Mouse (Mus musculus) MEL (cell line): ENCODE measurements around the gene Stk10. TPM values are rescaled to one million over a fixed set of nuclear protein-coding genes. Genes with fewer than 3 reads are reported as not detected.
A peak's percentile ranks its signal among the peaks of the same experiment; 100 is the strongest.

Experiments
- DNase-seq: peaks from one replicate; pipeline ENCODE4 v3.0.0; 2011; ENCODE audit warnings: low read depth, low spot score
- H3K27ac ChIP-seq: 2 replicates; pipeline ENCODE4 v1.5.1; 2012; ENCODE audit warnings: low read depth, mild to moderate bottlenecking, control low read depth, low read length, moderate library complexity; ENCODE audit not compliant: control insufficient read depth
- H3K27me3 ChIP-seq, 2 experiments: fragments of 150-350 bp in 1 of 2; sonication (generic) in 1 of 2; 2 replicates each; pipeline ENCODE4 v1.6.1; 2012; ENCODE audit warnings: low read length in 2 of 2, mild to moderate bottlenecking in 2 of 2, improper control_type of control experiment in 1 of 2, moderate library complexity in 1 of 2; ENCODE audit not compliant: insufficient read depth in 2 of 2, control insufficient read depth in 1 of 2
- H3K36me3 ChIP-seq, 2 experiments: 2 replicates each; pipeline ENCODE4 v1.6.1; 2012 to 2014; ENCODE audit warnings: low read length in 2 of 2, improper control_type of control experiment in 1 of 2, inconsistent platforms in 1 of 2, mild to moderate bottlenecking in 1 of 2; ENCODE audit not compliant: insufficient read depth in 2 of 2, control insufficient read depth in 1 of 2
- H3K4me1 ChIP-seq, 2 experiments: fragments of 150-350 bp in 1 of 2; sonication (generic) in 1 of 2; 2 replicates each; pipeline ENCODE4 v1.6.1; 2012; ENCODE audit warnings: low read length in 2 of 2, improper control_type of control experiment in 1 of 2, mild to moderate bottlenecking in 1 of 2; ENCODE audit not compliant: insufficient read depth in 2 of 2, control insufficient read depth in 1 of 2
- H3K4me3 ChIP-seq, 2 experiments: fragments of 150-350 bp in 1 of 2; sonication (generic) in 1 of 2; 2 replicates each; pipeline ENCODE4 v1.5.1; 2012; ENCODE audit warnings: low read depth in 2 of 2, low read length in 2 of 2, mild to moderate bottlenecking in 2 of 2, moderate library complexity in 2 of 2, control low read depth in 1 of 2, improper control_type of control experiment in 1 of 2; ENCODE audit not compliant: control insufficient read depth in 1 of 2, insufficient read depth in 1 of 2
- H3K79me2 ChIP-seq: 2 replicates; pipeline ENCODE4 v1.6.1; 2012; ENCODE audit warnings: mild to moderate bottlenecking, low read length, moderate library complexity; ENCODE audit not compliant: control insufficient read depth, poor library complexity, insufficient read depth
- H3K9ac ChIP-seq: 2 replicates; pipeline ENCODE4 v1.6.1; 2012; ENCODE audit warnings: low read depth, mild to moderate bottlenecking, control low read depth, low read length, moderate library complexity; ENCODE audit not compliant: control insufficient read depth, poor library complexity, severe bottlenecking
- H3K9me3 ChIP-seq: fragments of 150-350 bp; sonication (generic); replicated peaks from 2 replicates; pipeline ENCODE4 v1.6.1; 2012; ENCODE audit warnings: mild to moderate bottlenecking, low read length, improper control_type of control experiment, moderate library complexity; ENCODE audit not compliant: insufficient read depth
- CHD2 ChIP-seq: IDR thresholded peaks from 2 replicates; pipeline ENCODE4 v1.6.1; 2011; ENCODE audit warnings: low read length, improper control_type of control experiment
- E2F4 ChIP-seq: IDR thresholded peaks from 2 replicates; pipeline ENCODE4 v1.6.1; 2011; ENCODE audit warnings: low read depth, low read length, improper control_type of control experiment, borderline replicate concordance
- EP300 ChIP-seq, 2 experiments: IDR thresholded peaks; 2 replicates each; pipeline ENCODE4 v1.6.1; 2011; ENCODE audit warnings: improper control_type of control experiment in 2 of 2, low read length in 2 of 2, low read depth in 1 of 2, mild to moderate bottlenecking in 1 of 2
- ETS1 ChIP-seq: IDR thresholded peaks from 2 replicates; pipeline ENCODE4 v1.6.1; 2012; ENCODE audit warnings: low read depth, mild to moderate bottlenecking, inconsistent platforms, low read length, improper control_type of control experiment, moderate library complexity
- GABPA ChIP-seq: IDR thresholded peaks from 2 replicates; pipeline ENCODE4 v1.6.1; 2012; ENCODE audit warnings: low read depth, mild to moderate bottlenecking, inconsistent platforms, low read length, improper control_type of control experiment, moderate library complexity
- GATA1 ChIP-seq: IDR thresholded peaks from 2 replicates; pipeline ENCODE4 v1.6.1; 2011; ENCODE audit warnings: low read depth, low read length, improper control_type of control experiment
- HCFC1 ChIP-seq: IDR thresholded peaks from 2 replicates; pipeline ENCODE4 v1.6.1; 2012; ENCODE audit warnings: low read depth, mild to moderate bottlenecking, inconsistent platforms, low read length, improper control_type of control experiment, moderate library complexity
- MAFK ChIP-seq: IDR thresholded peaks from 2 replicates; pipeline ENCODE4 v1.6.1; 2011; ENCODE audit warnings: low read depth, mild to moderate bottlenecking, low read length, improper control_type of control experiment, borderline replicate concordance
- MAX ChIP-seq: IDR thresholded peaks from 2 replicates; pipeline ENCODE4 v1.6.1; 2011; ENCODE audit warnings: low read length, improper control_type of control experiment
- MXI1 ChIP-seq: IDR thresholded peaks from 2 replicates; pipeline ENCODE4 v1.6.1; 2011; ENCODE audit warnings: mild to moderate bottlenecking, low read depth, low read length, improper control_type of control experiment
- MYB ChIP-seq: IDR thresholded peaks from 2 replicates; pipeline ENCODE4 v1.6.1; 2011; ENCODE audit warnings: mild to moderate bottlenecking, low read depth, low read length, improper control_type of control experiment
- MYC ChIP-seq: IDR thresholded peaks from 2 replicates; pipeline ENCODE4 v1.6.1; 2011; ENCODE audit warnings: low read depth, mild to moderate bottlenecking, low read length, improper control_type of control experiment, moderate library complexity
- POLR2A ChIP-seq, 2 experiments: IDR thresholded peaks; 2 replicates each; pipeline ENCODE4 v1.6.1; 2011 to 2012; ENCODE audit warnings: low read length in 2 of 2, mild to moderate bottlenecking in 2 of 2, control low read depth in 1 of 2, improper control_type of control experiment in 1 of 2, low read depth in 1 of 2, moderate library complexity in 1 of 2; ENCODE audit not compliant: control insufficient read depth in 1 of 2, insufficient read depth in 1 of 2, poor library complexity in 1 of 2
- RCOR1 ChIP-seq: IDR thresholded peaks from 2 replicates; pipeline ENCODE4 v1.6.1; 2012; ENCODE audit warnings: low read depth, mild to moderate bottlenecking, inconsistent platforms, low read length, improper control_type of control experiment
- SIN3A ChIP-seq: IDR thresholded peaks from 2 replicates; pipeline ENCODE4 v1.6.1; 2012; ENCODE audit warnings: low read length, improper control_type of control experiment, inconsistent platforms
- SMC3 ChIP-seq: IDR thresholded peaks from 2 replicates; pipeline ENCODE4 v1.6.1; 2011; ENCODE audit warnings: low read depth, low read length, improper control_type of control experiment
- TAL1 ChIP-seq: IDR thresholded peaks from 2 replicates; pipeline ENCODE4 v1.6.1; 2012; ENCODE audit warnings: mild to moderate bottlenecking, inconsistent platforms, low read length, moderate library complexity, mixed read lengths
- TCF12 ChIP-seq: IDR thresholded peaks from 2 replicates; pipeline ENCODE4 v1.6.1; 2014; ENCODE audit warnings: low read depth, mild to moderate bottlenecking, inconsistent platforms, low read length, improper control_type of control experiment, moderate library complexity
- polyA plus RNA-seq, 2 experiments: library from polyadenylated mRNA; stranded (reverse) in 1 of 2; unstranded in 1 of 2; fragments of >175 nt in 1 of 2; fragments of >200 nt in 1 of 2; gene quantifications; 2 replicates each; pipeline versions ENCODE4 v1.2.1 to v1.2.4; 2012; ENCODE audit warnings: low replicate concordance in 2 of 2, low read depth in 1 of 2; ENCODE audit not compliant: insufficient read length in 2 of 2, insufficient read depth in 1 of 2, missing spikeins in 1 of 2
- total RNA-seq: library from RNA; depleted of rRNA; stranded (reverse); fragments of 300-350 nt; gene quantifications from 2 replicates; pipeline ENCODE4 v1.2.3, GENCODE M21; 2012

Gene Stk10
- total and polyA plus RNA-seq, 3 experiments: 10.8 to 14.4 TPM; not detected in 1

DNA sequence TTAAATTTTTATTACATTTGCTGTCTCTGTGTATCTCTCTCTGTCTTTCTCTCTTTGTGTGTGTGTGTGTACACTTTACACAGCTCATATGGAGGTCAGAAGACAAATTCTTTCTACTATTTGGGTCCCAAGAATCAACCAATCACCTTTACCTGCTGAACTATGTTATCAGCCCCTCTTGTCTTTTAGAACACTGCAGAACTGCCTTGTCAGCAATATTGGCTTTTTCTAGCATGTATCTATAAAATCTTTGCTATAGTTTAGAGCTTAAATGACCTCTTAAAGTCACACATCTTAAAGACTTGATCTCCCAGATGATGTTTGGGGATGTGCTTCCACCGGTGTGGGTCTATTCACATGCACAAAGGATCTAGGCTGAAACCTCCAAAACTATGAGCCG, 42.0 kb upstream of the Stk10 start:
- no peak overlapping the region for H3K9ac ChIP-seq
- H3K27ac ChIP-seq: no peak overlapping the region
- TF ChIP-seq MAFK (peak; percentile 94), CHD2 (no peak)
- TF ChIP-seq, all 39 proteins: peak for 1
- no peaks in the 10 kb centered on the region for H3K27me3 ChIP-seq
- H3K4me3 ChIP-seq: no peak overlapping the region
- H3K4me1 ChIP-seq: peaks cover 25 to 32% of the 10 kb centered on the region in 2 experiments
- peaks cover 2% of the 10 kb centered on the region for H3K79me2 ChIP-seq
- peaks cover 0 to 56% of the 10 kb centered on the region in 2 experiments; a peak in 2 of 4 replicates for H3K36me3 ChIP-seq
- DNase-seq: no peak
- no peaks in the 10 kb centered on the region for H3K9me3 ChIP-seq

DNA sequence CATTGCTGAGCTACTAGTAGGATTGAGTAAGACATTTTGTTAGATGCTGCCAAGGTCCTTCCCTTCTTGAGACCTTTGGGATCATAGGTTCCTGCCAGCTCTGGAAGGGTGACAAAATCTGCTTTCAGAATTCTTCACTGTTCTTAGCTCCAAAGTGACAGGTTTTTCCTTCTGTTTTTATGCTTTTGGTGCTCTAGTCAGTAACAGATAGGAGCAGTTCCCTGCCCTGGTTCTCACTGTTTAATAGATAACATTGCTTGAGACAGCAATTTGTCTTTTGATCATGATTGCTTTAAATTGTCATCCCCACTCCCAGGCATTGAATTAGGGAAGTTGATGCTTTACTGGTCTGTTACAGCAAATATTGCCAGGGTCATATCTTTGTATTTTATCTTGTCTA, 39.8 kb upstream of the Stk10 start:
- H3K27ac ChIP-seq: peak overlapping the region; percentile 71
- peaks cover 25 to 30% of the 10 kb centered on the region in 2 experiments for H3K4me1 ChIP-seq
- H3K9ac ChIP-seq: no peak overlapping the region
- H3K9me3 ChIP-seq: no peaks in the 10 kb centered on the region
- H3K4me3 ChIP-seq: no peak overlapping the region
- TF ChIP-seq TAL1 (peak; percentile 13; the same call in 1 of the 2 replicates), ETS1 (peak; percentile 84), E2F4 (no peak), HCFC1 (0 out of 2 replicates have a peak, but pooled peaks have one; percentile 23), MXI1 (peak; percentile 56), TCF12 (peak; percentile 58), GATA1 (peak; percentile 86), EP300 (IDR thresholded peaks at IDR 0.05; ENCODE audit: low read depth in 1 of 2, low read length in 2 of 2) (peak; percentile 74 to 90), POLR2A (IDR thresholded peaks at IDR 0.05; ENCODE audit: control insufficient read depth in 1 of 2, insufficient read depth in 1 of 2, low read depth in 1 of 2, low read length in 2 of 2, poor library complexity in 1 of 2) (no peak), SMC3 (no peak), MYB (0 out of 2 replicates have a peak, but pooled peaks have one; percentile 36), GABPA (no peak), SIN3A (peak; percentile 64; the same call in 1 of the 2 replicates), MAFK (peak; percentile 46; the same call in 1 of the 2 replicates), RCOR1 (peak; percentile 72; the same call in 1 of the 2 replicates), MAX (0 out of 2 replicates have a peak, but pooled peaks have one; percentile 22), MYC (peak; percentile 40; the same call in 1 of the 2 replicates)
- H3K27me3 ChIP-seq: no peaks in the 10 kb centered on the region
- peaks cover 0 to 50% of the 10 kb centered on the region in 2 experiments; a peak in 2 of 4 replicates for H3K36me3 ChIP-seq
- peaks cover 2% of the 10 kb centered on the region; the same call in 1 of the 2 replicates for H3K79me2 ChIP-seq
- DNase-seq: peak; percentile 78
